Mouse (Mus musculus): ENCODE results near the gene Abtb1.

The Abtb1 gene

DNA sequence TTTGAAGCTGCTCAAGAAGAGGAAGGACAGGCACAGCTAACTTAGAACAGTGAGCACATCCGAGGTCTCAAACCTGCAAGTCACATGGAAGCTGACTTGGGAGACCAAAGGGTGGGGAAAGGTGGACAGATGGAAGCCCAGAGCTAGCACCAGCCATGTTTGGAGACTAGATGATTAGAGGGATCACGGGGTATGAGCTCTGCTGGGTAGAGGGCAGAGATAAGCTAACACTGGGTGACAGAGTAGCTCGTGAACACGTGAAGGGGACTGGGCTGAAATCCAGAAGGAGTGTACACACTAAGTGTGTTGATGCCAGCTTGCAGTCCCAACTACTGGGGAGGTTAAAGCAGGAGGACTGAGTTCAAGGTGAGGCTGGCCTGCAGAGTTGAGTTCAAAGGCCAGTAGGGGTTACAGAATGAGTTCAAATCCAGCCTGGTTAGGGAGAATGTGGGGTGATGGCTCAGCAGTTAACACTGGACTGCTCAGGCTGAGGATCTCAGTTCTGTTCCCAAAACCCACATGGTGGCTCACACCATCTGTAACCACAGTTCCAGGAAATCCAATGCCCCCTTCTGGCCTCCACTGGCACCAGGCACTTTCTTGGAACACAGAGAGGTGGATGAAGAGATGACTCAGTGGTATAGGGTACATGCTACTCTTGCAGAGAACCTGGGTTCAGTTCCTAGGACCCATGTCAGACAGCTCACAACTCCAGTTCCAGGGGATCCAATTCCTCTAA lies 37.7 kb downstream of the Abtb1 start:
- WGBS: 79% methylated on average over 4 of the region's 4 CpGs

DNA sequence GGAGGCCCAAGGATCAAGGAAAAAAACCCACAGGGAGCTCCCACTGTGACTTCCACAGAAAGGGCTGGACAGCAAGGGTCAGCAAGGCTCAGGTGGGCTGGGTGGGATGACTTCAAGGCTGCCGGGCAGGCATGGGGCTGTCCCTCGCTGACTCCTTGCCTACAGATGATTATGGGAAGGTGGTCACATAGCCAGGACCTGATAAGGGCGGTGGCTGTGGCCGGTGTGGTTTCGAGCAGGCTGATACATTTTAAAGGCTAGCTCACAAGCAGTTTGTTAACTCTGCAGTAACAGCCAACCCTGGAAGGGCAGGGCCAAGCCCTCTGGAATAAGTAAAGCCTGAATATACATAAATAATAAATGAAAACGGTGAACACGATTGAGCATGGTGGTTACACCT lies 38.7 kb downstream of the Abtb1 start:
- WGBS: 91% methylated on average over 7 of the region's 7 CpGs

DNA sequence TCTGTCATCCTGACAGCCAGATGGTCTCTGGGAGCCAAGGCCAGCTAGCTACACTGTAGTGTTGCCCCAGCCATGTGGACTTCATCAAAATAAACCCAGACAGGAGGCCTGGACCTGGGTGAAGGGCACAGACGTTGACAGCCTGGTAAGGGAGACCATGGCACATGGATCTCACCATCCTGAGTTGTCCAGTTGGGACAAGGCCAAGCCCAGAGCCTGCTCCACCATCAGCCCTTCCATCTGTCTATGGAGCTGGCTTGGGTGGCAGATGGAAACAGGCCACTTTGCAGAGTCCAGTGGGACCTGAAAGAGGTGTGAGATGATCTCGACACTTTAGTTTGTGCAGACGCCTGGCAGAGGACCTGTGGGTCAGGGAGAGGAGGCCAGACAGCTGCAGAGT lies 41.0 kb downstream of the Abtb1 start:
- 74% methylated on average over 3 of the region's 3 CpGs for WGBS

DNA sequence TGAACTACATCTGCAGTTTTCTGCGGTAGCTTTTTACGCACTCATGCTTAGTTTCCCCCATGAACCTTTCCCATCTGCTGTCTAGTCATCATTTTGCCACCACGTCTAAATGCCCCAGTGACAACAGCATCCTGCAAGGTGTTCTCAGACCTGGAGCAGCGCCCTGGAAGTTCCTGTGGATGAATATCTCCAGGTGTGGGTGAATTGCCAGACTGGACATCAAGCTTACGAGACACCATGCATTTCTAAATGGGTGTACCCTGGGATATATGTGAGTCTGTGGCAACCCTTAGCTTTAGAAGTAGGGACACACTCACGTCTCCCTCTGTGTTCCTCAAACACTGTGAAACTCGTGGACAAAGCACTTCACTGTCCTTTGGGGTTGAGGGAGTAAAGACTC lies 41.6 kb downstream of the Abtb1 start:
- 81% methylated on average over 7 of the region's 7 CpGs for WGBS

DNA sequence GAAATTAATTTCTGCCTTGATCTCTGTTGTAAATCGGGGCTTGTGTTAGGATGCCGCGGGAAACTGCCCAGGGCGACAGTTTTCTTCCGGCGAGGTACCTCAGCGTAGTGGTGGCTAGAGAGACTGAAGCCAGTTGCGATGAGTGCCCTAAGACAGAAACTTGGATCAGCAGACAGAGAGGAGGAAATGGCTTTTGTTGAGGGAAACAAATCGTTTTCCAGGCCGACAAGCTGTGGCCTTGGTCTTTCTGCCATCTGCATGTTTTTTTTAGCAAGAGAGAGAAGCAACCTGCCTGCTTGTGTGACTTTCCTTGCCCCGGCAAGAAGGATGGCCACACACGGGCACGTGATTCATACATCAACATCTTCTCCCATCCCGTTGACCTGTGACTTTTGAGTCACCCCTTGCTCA lies 47.2 kb downstream of the Abtb1 start:
- 38% methylated on average over 14 of the region's 14 CpGs for WGBS

DNA sequence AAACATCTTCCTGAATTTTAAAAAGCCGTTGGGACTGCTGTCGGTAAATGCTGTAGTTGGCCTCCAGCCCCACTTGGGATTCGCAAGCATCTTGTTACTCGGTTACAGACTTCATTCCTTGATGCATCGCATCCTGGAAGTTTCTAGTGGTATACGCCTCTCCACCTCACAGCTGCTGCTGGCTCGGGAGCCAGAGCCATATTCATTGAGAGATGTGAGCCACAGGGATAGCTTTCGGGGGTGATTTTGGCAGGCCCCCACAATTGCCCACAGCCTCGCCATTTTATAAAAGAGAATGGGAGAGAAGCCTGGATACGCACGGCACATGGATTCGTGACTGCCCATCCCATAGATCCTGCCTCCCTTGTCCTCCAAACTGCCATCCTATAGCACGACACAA lies 47.9 kb downstream of the Abtb1 start:
- 41% methylated on average over 13 of the region's 13 CpGs for WGBS

DNA sequence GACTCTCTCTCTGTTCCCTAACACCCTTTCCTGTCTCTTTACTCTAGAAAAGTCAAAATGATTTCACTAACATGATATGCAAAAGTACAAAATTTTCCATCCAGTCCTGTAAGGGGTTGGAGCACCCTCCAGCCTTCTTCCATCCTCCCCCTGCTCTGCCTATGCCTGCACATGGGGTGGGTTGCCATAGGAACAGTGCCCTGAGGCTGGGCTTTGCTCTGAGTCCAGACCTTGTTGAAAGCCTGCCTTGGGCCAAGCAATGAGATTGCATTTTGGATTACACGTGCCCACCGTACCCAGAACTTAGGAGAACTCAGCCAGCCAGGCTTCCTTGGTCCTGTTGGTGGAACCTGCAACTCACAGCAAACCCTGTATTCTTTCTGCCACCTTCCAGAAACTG lies 48.5 kb downstream of the Abtb1 start:
- 24% methylated on average over 2 of the region's 2 CpGs for WGBS

DNA sequence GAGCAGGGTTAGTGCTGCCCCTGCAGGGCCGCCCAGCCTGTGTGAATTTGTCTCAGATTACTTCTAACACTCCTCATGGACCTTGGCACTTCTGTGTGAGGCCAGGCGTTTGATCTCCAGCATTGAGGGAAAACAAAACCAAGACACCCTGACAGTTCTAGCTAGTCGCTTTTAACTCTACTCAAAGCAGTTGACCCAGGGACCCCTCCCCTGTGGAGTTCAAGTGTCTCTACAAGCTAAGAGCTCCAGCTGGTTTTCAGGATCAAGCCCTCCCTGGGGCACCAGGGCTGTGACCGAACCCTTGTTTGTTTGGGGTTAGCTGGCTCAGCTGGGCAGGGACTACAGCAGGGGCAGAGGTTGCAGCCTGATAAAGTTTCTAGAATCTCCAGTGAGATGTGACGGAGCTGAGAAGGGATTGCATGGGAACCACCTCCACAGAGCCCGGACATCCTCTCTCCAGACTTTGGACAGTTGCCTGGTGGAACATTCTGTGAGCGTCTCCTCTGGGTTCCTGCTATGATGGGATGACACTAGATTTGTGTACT lies 49.6 kb downstream of the Abtb1 start:
- WGBS: 50% methylated on average over 7 of the region's 7 CpGs

DNA sequence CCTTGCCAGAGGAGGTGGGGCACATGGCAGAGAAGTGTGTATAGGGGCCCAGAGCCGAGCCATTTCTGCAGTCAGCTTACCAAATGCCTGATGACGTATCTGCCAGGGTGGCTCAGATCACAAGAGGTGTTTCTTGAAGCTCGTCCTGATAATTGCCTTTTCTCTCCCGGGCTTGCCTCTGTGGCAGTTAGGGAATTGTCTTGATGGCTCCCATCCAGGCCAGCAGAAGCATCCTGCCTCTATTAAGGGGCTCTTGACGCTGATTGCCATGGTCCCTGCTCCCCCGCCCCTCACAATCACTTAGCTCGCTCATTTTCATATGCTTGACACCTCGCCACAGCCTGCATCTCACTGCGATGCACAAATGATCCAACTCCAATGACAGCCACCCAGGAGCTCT lies 50.5 kb downstream of the Abtb1 start:
- 70% methylated on average over 9 of the region's 9 CpGs for WGBS

DNA sequence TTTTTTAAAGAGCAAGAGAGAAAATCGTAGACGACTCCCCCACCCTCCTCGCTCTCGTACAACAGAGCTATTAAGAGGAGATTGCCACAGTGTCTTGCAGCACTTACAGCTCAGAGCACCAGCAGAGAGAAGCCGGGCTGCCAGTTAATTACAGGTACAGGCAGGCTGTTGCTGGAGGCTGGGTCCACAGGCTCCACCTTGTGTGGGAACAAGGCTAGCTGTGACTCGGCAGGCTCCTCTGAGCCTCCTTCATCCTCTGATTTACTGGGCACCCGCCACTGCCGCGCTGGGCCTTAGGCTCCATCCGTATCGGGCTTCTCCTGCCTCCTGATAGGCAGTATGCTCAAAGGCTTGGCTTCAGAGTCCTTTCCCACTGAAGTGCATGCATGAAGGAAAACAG lies 53.6 kb downstream of the Abtb1 start:
- WGBS: 60% methylated on average over 11 of the region's 11 CpGs

DNA sequence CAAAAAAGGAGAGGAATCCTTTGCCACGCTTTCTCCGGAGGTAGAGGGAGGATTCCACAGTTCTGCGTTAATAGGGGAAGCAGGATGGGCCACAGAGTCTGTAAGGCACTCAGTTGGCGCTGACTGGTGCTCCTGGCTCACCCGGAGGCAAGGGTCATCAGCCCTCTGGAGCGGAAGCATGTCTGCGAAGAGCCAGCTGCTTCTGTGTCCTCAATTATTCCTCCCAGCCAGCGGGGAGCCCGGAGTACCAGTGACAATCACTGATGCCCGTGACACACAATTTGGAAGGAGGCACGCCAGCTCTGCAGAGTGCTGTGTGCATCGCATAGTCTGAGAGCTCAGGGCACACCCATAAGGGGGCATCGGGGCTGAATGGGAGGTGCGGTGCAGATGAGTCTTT lies 54.3 kb downstream of the Abtb1 start:
- WGBS: 32% methylated on average over 14 of the region's 14 CpGs

DNA sequence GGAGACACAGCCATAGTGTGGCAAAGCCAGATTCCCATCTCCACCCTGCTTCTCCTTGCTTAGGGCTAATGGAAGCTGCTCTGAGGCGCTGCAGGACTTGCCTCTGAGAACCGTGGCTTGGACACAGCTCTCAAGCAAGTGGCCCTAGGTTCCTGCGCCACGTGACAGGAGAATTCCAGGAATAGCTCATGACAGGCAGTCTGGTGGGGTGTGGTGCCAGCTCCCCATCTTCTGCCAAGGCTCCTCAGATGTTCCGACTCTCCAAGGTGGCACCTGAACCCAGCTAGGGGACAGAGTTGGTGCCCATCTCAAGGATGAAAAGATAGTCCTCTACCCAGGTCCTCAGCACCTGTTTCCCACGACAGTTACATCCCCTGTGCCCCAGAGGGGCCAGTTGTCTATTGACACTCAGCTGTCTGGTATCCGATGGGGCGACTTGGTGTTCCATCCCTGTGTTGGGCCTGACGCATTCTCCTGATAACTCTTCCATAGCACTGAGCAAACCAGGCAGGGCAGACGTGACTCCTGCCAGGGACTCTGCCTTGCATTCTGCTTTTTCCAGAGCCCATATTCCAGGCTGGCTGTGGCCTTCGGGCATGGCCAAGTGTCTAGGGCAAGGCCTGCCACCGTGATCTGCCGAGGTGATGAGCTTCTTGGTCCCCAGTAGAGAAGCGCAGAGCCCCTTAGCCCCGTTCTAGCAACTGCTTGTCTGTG lies 54.9 kb downstream of the Abtb1 start:
- 59% methylated on average over 15 of the region's 15 CpGs for WGBS
